Mouse (Mus musculus): Measurements from ENCODE around the gene C1qc. TPM values are rescaled to one million over a fixed set of nuclear protein-coding genes. Genes with fewer than 3 reads are reported as not detected.

The C1qc gene
- polyA plus RNA-seq, 1 experiment from 2014 or later = 47.9 TPM

- Histone ChIP-seq H3K27ac (replicated peaks; ENCODE audit: low read depth, low read length) (no peak overlapping the region), H3K27me3 (replicated peaks; ENCODE audit: control insufficient read depth, insufficient read depth, low read length) (no peaks in the 10 kb centered on the region), H3K9ac (ENCODE audit: low read depth, low read length) (no peak overlapping the region), H3K36me3 (ENCODE audit: control insufficient read depth, insufficient read depth, low read length) (no peaks in the 10 kb centered on the region), H3K4me2 (ENCODE audit: low read depth, low read length) (no peak overlapping the region), H3K9me3 (ENCODE audit: control insufficient read depth, low read length) (no peaks in the 10 kb centered on the region), H3K4me1 (ENCODE audit: control insufficient read depth, insufficient read depth, low read length) (no peaks in the 10 kb centered on the region), H3K4me3 (ENCODE audit: low read depth, low read length) (no peak overlapping the region)
- WGBS = 78% methylated on average over 12 of the region's 12 CpGs
- DNase-seq (ENCODE audit: low spot score) (no peak), ATAC-seq (ENCODE audit: low read depth) (no peak)
Measured at GRCm38 (mm10) chr4:136852989-136853388, 39.9 kb downstream of the C1qc start.

GRCm38 (mm10) chr4:136852119-136852518, 40.7 kb downstream of the C1qc start:
- no peaks in the 10 kb centered on the region for H3K9me3 ChIP-seq (ENCODE audit: control insufficient read depth, low read length)
- DNase-seq (ENCODE audit: low spot score) (no peak), ATAC-seq (ENCODE audit: low read depth) (no peak)
- no peak overlapping the region for H3K27ac ChIP-seq (replicated peaks; ENCODE audit: low read depth, low read length)
- H3K4me3 ChIP-seq (ENCODE audit: low read depth, low read length) = no peak overlapping the region
- no peaks in the 10 kb centered on the region for H3K36me3 ChIP-seq (ENCODE audit: control insufficient read depth, insufficient read depth, low read length)
- no peaks in the 10 kb centered on the region for H3K27me3 ChIP-seq (replicated peaks; ENCODE audit: control insufficient read depth, insufficient read depth, low read length)
- H3K9ac ChIP-seq (ENCODE audit: low read depth, low read length) = no peak overlapping the region
- 65% methylated on average over 5 of the region's 5 CpGs for WGBS
- no peak overlapping the region for H3K4me2 ChIP-seq (ENCODE audit: low read depth, low read length)
- no peaks in the 10 kb centered on the region for H3K4me1 ChIP-seq (ENCODE audit: control insufficient read depth, insufficient read depth, low read length)

GRCm38 (mm10) chr4:136848565-136848964, 44.3 kb downstream of the C1qc start:
- H3K4me2 ChIP-seq (ENCODE audit: low read depth, low read length) = no peak overlapping the region
- DNase-seq (ENCODE audit: low spot score) = no peak
- H3K27ac ChIP-seq (replicated peaks; ENCODE audit: low read depth, low read length) = no peak overlapping the region
- 53% methylated on average over 4 of the region's 4 CpGs for WGBS
- no peak for ATAC-seq (ENCODE audit: low read depth)
- no peaks in the 10 kb centered on the region for H3K36me3 ChIP-seq (ENCODE audit: control insufficient read depth, insufficient read depth, low read length)
- H3K4me3 ChIP-seq (ENCODE audit: low read depth, low read length) = no peak overlapping the region
- no peaks in the 10 kb centered on the region for H3K4me1 ChIP-seq (ENCODE audit: control insufficient read depth, insufficient read depth, low read length)
- H3K9ac ChIP-seq (ENCODE audit: low read depth, low read length) = no peak overlapping the region
- no peaks in the 10 kb centered on the region for H3K9me3 ChIP-seq (ENCODE audit: control insufficient read depth, low read length)
- no peaks in the 10 kb centered on the region for H3K27me3 ChIP-seq (replicated peaks; ENCODE audit: control insufficient read depth, insufficient read depth, low read length)

- H3K9me3 ChIP-seq (ENCODE audit: control insufficient read depth, low read length) = no peaks in the 10 kb centered on the region
- DNase-seq (ENCODE audit: low spot score) = no peak
- ATAC-seq (ENCODE audit: low read depth) = no peak
- 79% methylated on average over 6 of the region's 6 CpGs for WGBS
- H3K36me3 ChIP-seq (ENCODE audit: control insufficient read depth, insufficient read depth, low read length) = no peaks in the 10 kb centered on the region
- H3K4me1 ChIP-seq (ENCODE audit: control insufficient read depth, insufficient read depth, low read length) = no peaks in the 10 kb centered on the region
- H3K4me2 ChIP-seq (ENCODE audit: low read depth, low read length) = no peak overlapping the region
- H3K27me3 ChIP-seq (replicated peaks; ENCODE audit: control insufficient read depth, insufficient read depth, low read length) = no peaks in the 10 kb centered on the region
- H3K4me3 ChIP-seq (ENCODE audit: low read depth, low read length) = no peak overlapping the region
- H3K27ac ChIP-seq (replicated peaks; ENCODE audit: low read depth, low read length) = no peak overlapping the region
- H3K9ac ChIP-seq (ENCODE audit: low read depth, low read length) = no peak overlapping the region
Measured at GRCm38 (mm10) chr4:136847166-136847565, 45.7 kb downstream of the C1qc start.

GRCm38 (mm10) chr4:136842802-136843201, 50.1 kb downstream of the C1qc start:
- ATAC-seq (ENCODE audit: low read depth) = no peak
- no peak for DNase-seq (ENCODE audit: low spot score)
- Histone ChIP-seq H3K4me2 (ENCODE audit: low read depth, low read length) (no peak overlapping the region), H3K4me1 (ENCODE audit: control insufficient read depth, insufficient read depth, low read length) (0 out of 2 replicates have a peak, but pooled peaks cover 3% of the 10 kb centered on the region), H3K9ac (ENCODE audit: low read depth, low read length) (no peak overlapping the region), H3K27ac (replicated peaks; ENCODE audit: low read depth, low read length) (no peak overlapping the region), H3K36me3 (ENCODE audit: control insufficient read depth, insufficient read depth, low read length) (no peaks in the 10 kb centered on the region), H3K9me3 (ENCODE audit: control insufficient read depth, low read length) (no peaks in the 10 kb centered on the region), H3K27me3 (replicated peaks; ENCODE audit: control insufficient read depth, insufficient read depth, low read length) (no peaks in the 10 kb centered on the region; the same call in 1 of the 2 replicates), H3K4me3 (ENCODE audit: low read depth, low read length) (no peak overlapping the region)
- 76% methylated on average over 10 of the region's 10 CpGs for WGBS

GRCm38 (mm10) chr4:136842033-136842432, 50.8 kb downstream of the C1qc start:
- no peak for ATAC-seq (ENCODE audit: low read depth)

GRCm38 (mm10) chr4:136841056-136841455, 51.8 kb downstream of the C1qc start:
- Histone ChIP-seq H3K36me3 (ENCODE audit: control insufficient read depth, insufficient read depth, low read length) (no peaks in the 10 kb centered on the region), H3K9me3 (ENCODE audit: control insufficient read depth, low read length) (no peaks in the 10 kb centered on the region), H3K9ac (ENCODE audit: low read depth, low read length) (no peak overlapping the region), H3K4me3 (ENCODE audit: low read depth, low read length) (no peak overlapping the region), H3K27me3 (replicated peaks; ENCODE audit: control insufficient read depth, insufficient read depth, low read length) (no peaks in the 10 kb centered on the region; the same call in 1 of the 2 replicates), H3K27ac (replicated peaks; ENCODE audit: low read depth, low read length) (no peak overlapping the region), H3K4me2 (ENCODE audit: low read depth, low read length) (peak overlapping the region; percentile 16; the same call in 1 of the 2 replicates), H3K4me1 (ENCODE audit: control insufficient read depth, insufficient read depth, low read length) (peaks cover 10% of the 10 kb centered on the region; the same call in 1 of the 2 replicates)
- ATAC-seq (ENCODE audit: low read depth) (peak; percentile 70), DNase-seq (ENCODE audit: low spot score) (peak; percentile 73)
- WGBS = 9% methylated on average over 5 of the region's 5 CpGs

More at GRCm38 (mm10) chr4:136842033-136842432, 50.8 kb downstream of the C1qc start:
- 75% methylated on average over 4 of the region's 4 CpGs for WGBS
- DNase-seq (ENCODE audit: low spot score) = no peak
- no peaks in the 10 kb centered on the region; the same call in 1 of the 2 replicates for H3K27me3 ChIP-seq (replicated peaks; ENCODE audit: control insufficient read depth, insufficient read depth, low read length)
- no peak overlapping the region for H3K27ac ChIP-seq (replicated peaks; ENCODE audit: low read depth, low read length)
- H3K4me1 ChIP-seq (ENCODE audit: control insufficient read depth, insufficient read depth, low read length) = peaks cover 6% of the 10 kb centered on the region; the same call in 1 of the 2 replicates
- H3K36me3 ChIP-seq (ENCODE audit: control insufficient read depth, insufficient read depth, low read length) = no peaks in the 10 kb centered on the region
- H3K4me2 ChIP-seq (ENCODE audit: low read depth, low read length) = no peak overlapping the region
- no peaks in the 10 kb centered on the region for H3K9me3 ChIP-seq (ENCODE audit: control insufficient read depth, low read length)
- H3K9ac ChIP-seq (ENCODE audit: low read depth, low read length) = no peak overlapping the region
- H3K4me3 ChIP-seq (ENCODE audit: low read depth, low read length) = no peak overlapping the region

Other genes starting within 250 kb of the C1qc start
- gene Ephb2, start 57.1 kb downstream of the C1qc start, polyA plus RNA-seq (2014; fragmentation: Nextera tagmentation; extraction: Ambion mirVana) = 14.8 and 14.9 TPM in 2 replicates
- 85.2 and 99.6 TPM in 2 replicates for gene C1qb, start 6.9 kb downstream of the C1qc start, polyA plus RNA-seq (2014; fragmentation: Nextera tagmentation; extraction: Ambion mirVana)
- 46.6 and 49.2 TPM in 2 replicates for gene C1qa, start 5.7 kb upstream of the C1qc start, polyA plus RNA-seq (2014; fragmentation: Nextera tagmentation; extraction: Ambion mirVana)
- 1.4 and 1.7 TPM in 2 replicates for gene Epha8, start 63.8 kb upstream of the C1qc start, polyA plus RNA-seq (2014; fragmentation: Nextera tagmentation; extraction: Ambion mirVana)
- 3.0 and 4.1 TPM in 2 replicates for gene Zbtb40, start 155.7 kb upstream of the C1qc start, polyA plus RNA-seq (2014; fragmentation: Nextera tagmentation; extraction: Ambion mirVana)